Comparison of ENCODE assay signal across 9 mouse cellular contexts in the genomic region with DNA sequence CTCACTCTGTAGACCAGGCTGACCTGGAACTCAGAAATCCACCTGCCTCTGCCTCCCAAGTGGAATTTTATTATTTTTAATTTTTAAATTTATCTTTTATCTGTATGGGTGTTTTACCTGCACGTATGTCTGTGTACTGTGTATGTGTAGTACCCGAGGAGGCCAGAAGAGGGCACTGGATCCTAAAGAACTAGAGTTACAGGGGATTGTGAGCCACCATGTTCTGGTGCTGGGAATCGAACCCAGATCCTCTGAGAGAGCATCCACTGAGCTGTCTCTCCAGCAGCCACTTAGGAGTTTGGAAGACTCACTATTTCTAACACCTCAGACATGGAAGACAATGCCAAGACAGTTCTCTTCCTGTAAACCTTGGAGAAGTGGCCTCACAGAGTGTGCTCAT. TPM values are rescaled to one million over a fixed set of nuclear protein-coding genes. Genes with fewer than 3 reads are reported as not detected.
A peak's percentile ranks its signal among the peaks of the same experiment; 100 is the strongest.
DNase-seq lines count a peak whose midpoint lies in the region; TF ChIP-seq lines count a peak whose summit lies in the region.
"Had no signal": no experiment of that assay in that cellular context is flagged by ENCODE, and none has a peak within 500 bp of the region (broad histone marks: within the 10 kb centered on the region; RNA-seq: fewer than 3 reads in every experiment).

No protein-coding gene starts in this region.

- TF ChIP-seq CTCF in gastrocnemius, adult 2 months (IDR thresholded peaks at IDR 0.05), result peak; percentile 56

- DNase-seq in gastrocnemius, adult 2 months, result no peak
- DNase-seq in gastrocnemius, postnatal 25 days, result no peak
- DNase-seq in 3T3-L1 (ENCODE audit: low read depth, low spot score), result peak; percentile 45
- DNase-seq in T-cell, adult 2 months (ENCODE audit: low spot score), result peak; percentile 36
- DNase-seq in lung, postnatal 14 days, result peak; percentile 53
- DNase-seq in ovary, postnatal 10 days (ENCODE audit: low spot score), result no peak
- no peak for DNase-seq in urinary bladder, postnatal 36 days (ENCODE audit: low spot score in 2 of 2)
- no peak for DNase-seq in heart, postnatal 10 days
- DNase-seq: gastrocnemius, postnatal 36 days had no signal

- H3K4me3 ChIP-seq in gastrocnemius, adult 2 months, result no peak overlapping the region

- no peak overlapping the region for H3K27ac ChIP-seq in gastrocnemius, adult 2 months

- intact Hi-C loops in gastrocnemius, adult 2 months (cut with DNase I), result no loop called here
- intact Hi-C loops in heart, postnatal 10 days (cut with DNase I), result no loop called here

RNA-seq across cellular contexts. Expression of a gene that starts 11.1 kb away (rescaled TPM):
- total RNA-seq in gastrocnemius, adult 2 months (2021), result 10 to 100 TPM; 87.7 to 94.8 TPM
- 10 to 100 TPM; 68.2 to 84.8 TPM for total RNA-seq in gastrocnemius, postnatal 25 days (2021)
- 10 to 100 TPM; 59.0 to 61.0 TPM for total RNA-seq in heart, postnatal 10 days (2021)

RNA-seq across cellular contexts. Expression of a gene that starts 50.9 kb away (rescaled TPM):
- 10 to 100 TPM; 10.3 to 10.4 TPM for total RNA-seq in gastrocnemius, adult 2 months (2021)
- total RNA-seq in gastrocnemius, postnatal 25 days (2021), result 10 to 100 TPM in 1 of 2 experiments, 1 to 10 TPM in 1; 9.1 to 10.3 TPM
- total RNA-seq in heart, postnatal 10 days (2021), result 10 to 100 TPM; 19.5 to 20.0 TPM

Comparison
In these comparisons a context has a peak if more than half of its experiments do, and no peak if none do; other contexts are left out.
1. DNase-seq: peak in 3T3-L1 (single experiment), T-cell, adult 2 months (single experiment) and lung, postnatal 14 days (single experiment); none in gastrocnemius, adult 2 months (single experiment), gastrocnemius, postnatal 25 days (single experiment), ovary, postnatal 10 days (single experiment), urinary bladder, postnatal 36 days (0 of 2) and heart, postnatal 10 days (0 of 2).